Mouse (Mus musculus): ENCODE results near the gene Olig2. TPM values are rescaled to one million over a fixed set of nuclear protein-coding genes. Genes with fewer than 3 reads are reported as not detected.

Gene Olig2
- total RNA-seq (2015; ENCODE audit: low replicate concordance) (not detected in 2 replicates), total RNA-seq (2017; ENCODE audit: low replicate concordance) (not detected in 2 replicates)

DNA sequence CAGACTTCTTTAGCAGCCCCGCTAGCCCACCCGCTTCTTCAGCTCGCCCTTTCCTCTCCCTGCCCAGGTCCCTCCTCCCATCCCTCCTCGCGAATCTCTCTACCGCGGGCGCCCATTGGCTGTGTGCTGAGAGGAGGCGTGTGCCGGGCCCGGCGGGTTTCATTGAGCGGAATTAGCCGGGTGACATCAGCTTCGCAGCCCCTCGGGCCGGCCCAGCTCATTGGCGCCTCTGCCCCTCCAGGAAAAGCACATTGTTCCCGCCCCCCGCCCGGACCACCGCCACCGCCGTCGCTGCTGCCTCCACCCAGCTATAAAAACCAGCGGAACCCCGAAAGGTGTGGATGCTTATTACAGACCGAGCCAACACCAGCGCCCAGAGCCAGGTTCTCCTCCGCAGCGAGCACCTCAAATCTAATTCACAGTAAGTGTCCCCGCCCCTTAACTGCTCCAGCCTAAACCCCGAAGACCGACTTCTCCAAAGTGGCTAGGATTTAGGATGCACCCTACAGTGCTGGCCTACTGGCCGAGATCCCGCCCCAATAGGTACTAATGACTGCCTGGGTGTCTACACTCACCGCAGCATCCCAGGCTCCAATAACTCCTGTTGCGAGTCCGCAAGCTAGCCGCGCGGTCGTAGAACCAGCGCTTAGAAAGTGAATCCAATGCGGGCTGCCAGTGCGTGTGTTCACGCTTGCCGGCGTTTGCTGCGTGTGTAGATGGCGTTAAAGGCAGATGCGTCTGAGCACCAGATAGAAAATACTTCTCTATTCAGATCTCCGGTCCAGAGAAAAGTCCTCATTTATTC, at the start of gene Olig2:
Olig2 (plus strand) TSS at position 225 of the 805 bp plus-strand sequence.
- no peak for ATAC-seq (replicated peaks; ENCODE audit: low FRiP score, poor library complexity, severe bottlenecking)

DNA sequence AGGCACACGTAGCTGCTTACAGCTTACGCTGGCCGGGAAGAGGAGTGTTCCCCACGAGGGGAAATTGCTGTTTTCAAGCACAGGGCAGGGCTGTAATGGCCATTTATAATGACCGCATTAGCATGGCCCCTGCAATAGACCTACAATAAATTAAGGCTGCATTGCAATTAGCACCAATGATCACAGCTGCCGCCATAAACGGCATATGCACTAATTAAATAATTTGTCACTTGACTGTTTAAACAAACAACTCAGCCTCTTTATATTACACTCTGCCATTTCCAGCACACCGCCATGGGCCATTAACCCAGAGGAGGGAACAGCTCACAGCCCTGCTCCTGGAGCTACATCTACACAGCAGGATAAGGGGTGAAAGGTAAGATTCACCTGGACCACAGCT, 49.4 kb upstream of the Olig2 start:
- no peak for ATAC-seq (replicated peaks; ENCODE audit: low FRiP score, poor library complexity, severe bottlenecking)

DNA sequence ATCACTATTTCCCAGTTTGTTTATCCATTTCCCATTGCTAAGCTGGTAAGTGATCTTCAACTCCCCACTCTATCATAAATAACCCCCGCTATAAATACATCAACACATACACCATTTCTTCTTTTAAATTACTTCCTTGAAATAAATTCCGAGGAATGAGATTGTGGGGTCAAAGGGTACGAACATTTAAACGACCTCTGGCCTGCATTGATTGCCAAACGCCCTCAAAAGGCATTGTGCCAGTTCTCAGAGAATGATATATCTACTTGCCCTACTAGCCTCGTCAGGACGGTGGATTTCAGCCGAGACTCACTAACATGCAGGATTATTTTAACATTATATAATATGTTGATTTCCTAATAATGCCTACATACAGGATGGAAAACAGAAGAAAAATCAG, 38.2 kb upstream of the Olig2 start:
- no peak for ATAC-seq (replicated peaks; ENCODE audit: low FRiP score, poor library complexity, severe bottlenecking)

GRCm38 (mm10) chr16:91187662-91188061, 37.6 kb upstream of the Olig2 start:
- ATAC-seq (replicated peaks; ENCODE audit: low FRiP score, poor library complexity, severe bottlenecking): no peak

DNA sequence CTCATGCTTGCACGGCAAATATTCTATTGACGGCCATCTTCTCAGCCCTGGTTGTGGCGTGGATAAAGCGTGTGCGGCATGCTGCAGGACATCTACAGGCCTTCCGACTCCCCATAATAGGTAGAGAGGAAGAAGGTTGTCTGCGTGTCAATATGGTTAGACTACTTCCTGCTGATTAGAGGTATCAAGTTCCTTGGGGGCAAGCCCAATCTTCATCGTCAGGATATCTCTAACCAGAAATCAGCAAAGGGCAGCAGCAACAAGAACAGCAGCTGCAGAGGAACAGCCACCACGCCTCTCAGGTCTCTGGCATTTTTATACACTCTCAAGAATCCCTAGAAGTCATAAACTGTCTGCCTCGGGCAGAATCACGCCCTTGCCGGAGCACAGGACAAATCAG, 37.0 kb upstream of the Olig2 start:
- ATAC-seq (replicated peaks; ENCODE audit: low FRiP score, poor library complexity, severe bottlenecking): no peak

GRCm38 (mm10) chr16:91191233-91191632, 34.0 kb upstream of the Olig2 start:
- no peak for ATAC-seq (replicated peaks; ENCODE audit: low FRiP score, poor library complexity, severe bottlenecking)

DNA sequence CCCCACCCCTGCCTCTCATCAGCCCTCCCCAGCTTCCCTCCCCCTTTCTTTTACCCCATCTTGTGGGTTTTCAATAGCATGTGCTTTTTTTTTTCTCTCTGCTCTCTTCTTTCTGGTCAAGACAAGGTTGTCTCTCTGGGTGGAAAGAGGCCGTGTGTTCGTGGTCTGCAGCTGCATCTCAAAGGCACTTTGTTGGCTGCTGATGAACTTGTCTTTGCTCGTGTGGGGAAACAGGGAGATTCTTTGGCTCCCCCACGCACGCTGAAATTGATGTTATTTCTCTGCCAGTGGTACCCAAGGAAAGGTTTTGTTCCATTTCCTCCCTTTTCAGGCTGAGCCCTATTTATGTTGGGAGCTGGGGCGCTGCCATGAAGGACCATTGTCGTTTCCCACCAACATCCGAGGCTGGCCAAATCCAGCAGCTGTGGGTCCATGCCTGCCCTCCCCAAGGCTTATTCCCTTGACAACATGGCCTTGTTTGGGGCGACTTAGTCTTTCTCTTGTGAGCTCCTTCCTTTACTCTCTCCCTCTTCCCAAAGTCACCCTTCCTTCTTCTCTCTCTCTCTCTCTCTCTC, 33.5 kb upstream of the Olig2 start:
- ATAC-seq (replicated peaks; ENCODE audit: low FRiP score, poor library complexity, severe bottlenecking): no peak

GRCm38 (mm10) chr16:91192672-91193354, 32.4 kb upstream of the Olig2 start:
- no peak for ATAC-seq (replicated peaks; ENCODE audit: low FRiP score, poor library complexity, severe bottlenecking)

GRCm38 (mm10) chr16:91199815-91200214, 25.4 kb upstream of the Olig2 start:
- ATAC-seq (replicated peaks; ENCODE audit: low FRiP score, poor library complexity, severe bottlenecking): no peak

DNA sequence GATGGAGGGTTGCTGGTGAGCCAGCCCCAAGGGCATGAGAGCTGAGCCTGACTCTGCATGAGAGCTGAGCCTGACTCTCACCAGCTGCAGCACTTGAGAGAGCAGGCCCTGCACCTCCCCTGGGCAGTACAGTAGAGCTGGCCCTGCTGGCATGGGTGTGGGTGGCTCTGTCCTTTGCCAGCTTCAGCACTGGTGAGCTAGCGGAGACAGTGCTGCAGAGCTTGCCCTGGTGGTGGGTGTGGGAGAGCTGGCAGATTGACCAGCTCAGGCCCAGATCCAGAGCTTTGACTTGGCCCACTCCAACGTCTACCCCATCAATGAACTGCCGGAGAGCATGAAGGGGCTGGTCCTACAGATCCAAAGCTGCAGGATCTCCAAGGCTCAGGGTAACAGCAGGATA, 22.3 kb upstream of the Olig2 start:
- ATAC-seq (replicated peaks; ENCODE audit: low FRiP score, poor library complexity, severe bottlenecking): no peak

DNA sequence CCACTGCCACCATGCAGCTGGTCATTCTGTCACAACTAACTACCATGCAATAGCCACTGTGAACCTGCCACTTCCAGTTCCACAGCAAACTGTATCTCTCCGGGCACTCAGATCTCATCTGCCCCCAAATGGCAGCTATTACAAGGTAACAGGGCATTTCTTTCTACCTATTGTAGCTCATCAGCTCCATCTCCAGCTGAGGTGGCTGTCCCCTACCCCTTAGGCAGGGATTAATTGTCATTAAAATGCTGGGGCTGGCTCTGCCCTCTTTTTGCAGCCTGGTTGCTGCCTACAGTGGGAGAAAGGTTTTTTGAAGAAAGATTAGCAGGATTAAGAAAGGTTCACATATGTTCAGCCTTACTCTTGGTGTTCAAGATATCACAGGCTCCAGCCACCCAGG, 18.9 kb upstream of the Olig2 start:
- no peak for ATAC-seq (replicated peaks; ENCODE audit: low FRiP score, poor library complexity, severe bottlenecking)

DNA sequence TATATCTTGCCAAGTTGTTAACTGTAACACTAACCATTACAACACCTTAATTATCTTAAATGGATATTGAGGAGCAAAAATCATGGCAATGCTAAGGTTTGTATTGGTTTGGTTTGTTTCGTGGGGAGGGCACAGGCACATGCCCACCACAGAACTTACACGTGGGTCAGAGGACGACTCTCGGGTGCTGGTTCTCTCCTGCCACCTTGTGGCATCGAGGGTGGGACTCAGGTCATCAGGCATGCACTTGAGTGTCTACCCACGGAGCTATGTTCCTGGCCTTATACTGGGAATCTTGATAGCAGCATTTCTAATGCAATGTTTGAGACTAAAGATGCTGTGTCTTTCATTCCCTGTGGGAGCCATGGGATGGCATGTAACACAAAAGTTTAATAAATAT, 8.2 kb upstream of the Olig2 start:
- no peak for ATAC-seq (replicated peaks; ENCODE audit: low FRiP score, poor library complexity, severe bottlenecking)

GRCm38 (mm10) chr16:91217948-91218347, 7.3 kb upstream of the Olig2 start:
- ATAC-seq (replicated peaks; ENCODE audit: low FRiP score, poor library complexity, severe bottlenecking): no peak

- no peak for ATAC-seq (replicated peaks; ENCODE audit: low FRiP score, poor library complexity, severe bottlenecking)
Observed at GRCm38 (mm10) chr16:91219246-91219645, 6.0 kb upstream of the Olig2 start.

DNA sequence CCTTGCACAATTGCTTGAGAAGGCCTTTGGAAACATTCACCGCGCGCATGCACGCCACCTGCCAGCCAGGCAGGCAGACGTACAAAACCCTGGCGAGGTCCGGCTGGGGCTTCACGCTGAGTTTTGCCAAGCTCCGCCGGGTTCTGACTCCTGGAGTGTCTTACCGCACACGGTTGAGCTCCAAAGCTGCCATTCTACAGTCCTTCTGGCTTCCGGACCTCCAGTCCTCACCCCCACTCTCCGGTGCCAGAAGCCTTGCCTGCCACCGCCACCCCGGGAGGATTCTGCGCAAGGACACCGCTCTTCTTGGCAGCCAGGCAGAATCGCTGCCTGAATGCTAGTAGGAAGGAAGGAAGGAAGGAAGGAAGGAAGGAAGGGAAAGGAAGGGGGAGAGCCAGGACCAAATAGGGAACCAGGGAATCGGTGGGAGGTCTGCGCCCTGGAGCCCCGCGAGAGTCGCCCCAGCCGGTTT, 3.0 kb upstream of the Olig2 start:
- ATAC-seq (replicated peaks; ENCODE audit: low FRiP score, poor library complexity, severe bottlenecking): no peak

DNA sequence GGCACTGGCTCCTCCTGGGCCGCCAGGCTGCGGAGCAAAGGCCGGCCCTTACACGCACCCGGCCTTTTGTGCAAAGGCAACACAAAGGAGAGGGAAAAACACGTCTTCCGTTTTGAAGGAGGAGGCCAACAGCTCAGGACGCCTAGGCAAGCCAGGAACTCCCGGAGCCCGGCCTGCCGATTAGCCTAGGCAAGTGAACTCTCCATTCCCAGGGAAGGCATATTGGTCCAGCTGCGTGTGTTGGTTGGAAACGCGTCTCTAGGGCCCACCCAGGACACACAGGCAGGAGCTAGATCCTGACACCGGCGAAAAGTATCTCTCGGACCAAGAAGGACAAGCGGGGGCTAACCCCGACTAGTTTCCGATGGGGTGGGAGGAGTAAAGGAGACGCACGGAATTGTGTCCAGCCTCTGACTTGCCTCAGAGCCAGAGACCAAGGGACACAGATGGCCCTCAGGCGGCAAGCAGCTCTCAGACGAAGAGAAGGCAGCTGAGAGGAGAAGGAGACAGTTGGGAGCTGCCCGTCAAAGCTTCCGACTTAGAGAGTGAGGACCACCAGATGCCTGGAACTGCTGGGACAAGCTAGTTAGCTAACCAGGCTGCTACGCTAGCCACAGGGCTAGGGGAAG, 2.5 kb upstream of the Olig2 start:
- ATAC-seq (replicated peaks; ENCODE audit: low FRiP score, poor library complexity, severe bottlenecking): no peak

DNA sequence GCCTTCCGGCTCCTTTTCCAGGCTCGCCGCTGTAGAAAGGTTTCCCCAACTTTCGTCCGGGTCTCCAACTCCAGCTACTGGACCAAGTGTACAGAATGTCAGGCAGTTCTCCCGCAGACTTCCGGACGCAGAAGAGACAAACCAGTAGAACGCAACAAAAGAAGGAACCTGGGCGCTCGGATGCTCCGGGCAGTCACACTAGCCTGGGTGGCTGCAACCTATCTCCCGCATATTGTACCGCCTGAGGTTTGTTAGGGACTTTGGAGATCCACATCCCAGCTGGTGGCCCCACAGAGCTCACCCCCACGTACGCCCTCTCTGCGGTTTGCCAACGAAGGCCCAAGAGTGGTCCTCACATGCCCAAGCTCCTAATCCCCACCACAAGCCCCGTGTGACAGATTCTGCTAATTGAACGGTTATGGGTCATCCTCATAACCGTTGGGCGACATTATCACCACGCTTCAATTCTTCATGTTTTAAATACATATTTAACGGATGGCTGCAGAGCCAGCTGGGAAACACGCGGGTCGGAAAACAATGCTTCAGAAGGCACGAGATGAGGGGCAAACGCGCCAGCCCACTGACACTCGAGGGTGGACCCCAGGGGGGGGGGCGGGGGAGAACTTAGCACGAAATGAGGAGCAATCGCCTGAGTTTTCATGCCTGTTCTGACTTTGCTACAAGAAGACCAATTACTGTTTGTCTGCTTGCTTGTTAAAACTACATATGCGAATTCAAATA, 1.8 kb upstream of the Olig2 start:
- no peak for ATAC-seq (replicated peaks; ENCODE audit: low FRiP score, poor library complexity, severe bottlenecking)

DNA sequence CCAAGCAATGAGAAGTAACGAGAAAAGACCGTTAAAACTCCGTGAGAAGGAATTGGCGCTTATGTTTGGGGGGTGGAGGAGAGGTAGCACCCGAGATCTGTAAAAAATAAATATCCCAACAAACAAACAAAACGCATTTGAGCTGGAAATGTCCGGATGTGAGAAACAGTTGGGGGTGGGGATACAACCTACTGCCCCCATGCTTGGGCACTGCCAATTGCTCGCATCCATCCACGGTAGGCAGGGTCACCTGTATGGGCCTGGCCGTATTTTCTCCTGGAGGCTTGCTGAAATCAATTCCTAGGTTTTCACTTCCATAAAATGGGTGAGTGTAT, 1.2 kb upstream of the Olig2 start:
- ATAC-seq (replicated peaks; ENCODE audit: low FRiP score, poor library complexity, severe bottlenecking): no peak

GRCm38 (mm10) chr16:91224481-91225232, 600 bp upstream of the Olig2 start:
- ATAC-seq (replicated peaks; ENCODE audit: low FRiP score, poor library complexity, severe bottlenecking): no peak
